In the genomic region with DNA sequence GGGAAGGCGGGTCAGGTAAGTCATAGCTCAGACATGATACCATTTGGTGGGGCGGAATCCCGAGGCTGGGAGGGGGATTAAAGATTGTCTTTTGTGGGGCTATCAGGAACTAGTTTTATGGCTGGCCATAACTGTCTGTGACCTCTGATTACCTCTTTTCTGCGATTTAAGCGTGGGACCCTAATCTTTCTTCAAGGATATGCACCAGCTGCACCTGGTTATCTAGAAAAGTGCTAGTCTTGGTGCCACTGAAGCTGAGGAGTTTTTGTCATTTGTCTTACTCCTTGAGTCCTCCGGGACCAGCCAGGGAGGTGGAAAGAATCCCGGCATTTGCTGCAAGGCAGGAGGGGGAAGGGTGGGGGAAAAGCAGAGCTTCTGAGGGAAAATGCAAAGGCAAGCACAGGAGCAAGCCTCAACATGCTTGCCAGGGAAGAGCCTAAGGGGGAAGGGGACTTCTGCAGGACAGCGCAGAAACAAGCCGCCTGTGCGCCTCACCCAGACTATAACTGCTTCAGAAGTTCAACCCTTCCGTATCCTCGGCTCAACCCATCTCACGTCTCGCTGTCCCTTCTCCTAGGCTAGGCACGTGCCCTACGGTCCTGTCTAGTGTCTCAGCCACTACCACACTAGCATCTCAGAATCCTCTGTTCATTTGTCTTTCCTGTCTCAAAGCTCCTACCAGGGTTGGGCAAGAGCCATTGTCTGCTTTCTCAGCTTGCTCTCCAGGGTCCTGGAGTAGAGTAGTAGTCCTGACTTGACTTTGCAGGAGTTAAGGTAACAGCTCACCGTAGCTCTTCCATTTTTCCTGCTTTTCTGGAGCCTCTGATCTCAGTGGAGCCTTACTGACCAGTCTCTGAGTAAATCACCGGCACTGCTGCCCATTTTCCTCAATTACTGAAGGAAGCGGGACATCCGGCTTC, we compare ENCODE assay signal across 8 mouse cellular contexts. TPM values are rescaled to one million over a fixed set of nuclear protein-coding genes. Genes with fewer than 3 reads are reported as not detected.
A peak's percentile ranks its signal among the peaks of the same experiment; 100 is the strongest.
DNase-seq lines count a peak whose midpoint lies in the region; ATAC-seq and TF ChIP-seq lines count a peak whose summit lies in the region.

No protein-coding gene starts in this region.

- peak overlapping the region; percentile 17 for H3K4me2 ChIP-seq in liver, embryonic 13.5 days

- peaks cover 27% of the 10 kb centered on the region for H3K4me1 ChIP-seq in E14TG2a.4 (replicated peaks; ENCODE audit: low read depth, low read length)
- peaks cover 4 to 7% of the 10 kb centered on the region in 2 experiments; a peak in 2 of 4 replicates for H3K4me1 ChIP-seq in ES-E14 (ENCODE audit: control insufficient read depth in 2 of 2, insufficient read depth in 2 of 2, low read length in 2 of 2, poor library complexity in 1 of 2)
- H3K4me1 ChIP-seq in liver, embryonic 13.5 days (replicated peaks), result 0 out of 2 replicates have a peak, but pooled peaks cover 3% of the 10 kb centered on the region

- peak overlapping the region; percentile 49 for H3K9ac ChIP-seq in ES-E14 (ENCODE audit: insufficient read depth, low read depth, low read length, poor library complexity, severe bottlenecking)
- H3K9ac ChIP-seq in liver, embryonic 13.5 days, result no peak overlapping the region

- in situ Hi-C loops in ES-E14 (cut with MboI; ENCODE audit: low sequenced_read_pairs in 2 of 2, unreplicated experiment in 2 of 2), result no loop called here

- WGBS in liver, embryonic 13.5 days (ENCODE audit: insufficient replicate concordance), result 18% methylated on average over 20 of the region's 20 CpGs

- no peak for DNase-seq in ES-E14 (ENCODE audit: low read depth, low spot score)
- DNase-seq in forelimb bud, embryonic 11.5 days (ENCODE audit: low read depth, low spot score), result peak; percentile 41
- DNase-seq in liver, embryonic 13.5 days, result no peak
- no peak for DNase-seq in thymus, postnatal 25 days
- DNase-seq in ovary, postnatal 10 days (ENCODE audit: low spot score), result no peak
- no peak for DNase-seq in thymus, postnatal 10 days (ENCODE audit: low spot score in 2 of 2)
- DNase-seq in cerebellum, postnatal 36 days, result no peak

- no peak for TF ChIP-seq CTCF in E14TG2a.4 (conservative IDR thresholded peaks at IDR 0.05; ENCODE audit: low read length)

- H3K36me3 ChIP-seq in E14TG2a.4 (ENCODE audit: insufficient read depth, low read length) (no peaks in the 10 kb centered on the region), ES-E14 (ENCODE audit: control insufficient read depth, insufficient read depth, low read length, poor library complexity, severe bottlenecking) (no peaks in the 10 kb centered on the region)
- no peaks in the 10 kb centered on the region for H3K36me3 ChIP-seq in liver, embryonic 13.5 days

- no peaks in the 10 kb centered on the region for H3K27me3 ChIP-seq in E14TG2a.4 (ENCODE audit: insufficient read depth, low read length)
- peaks cover 25% of the 10 kb centered on the region for H3K27me3 ChIP-seq in liver, embryonic 13.5 days

- no peak for ATAC-seq in liver, embryonic 13.5 days (ENCODE audit: low read depth)

- peak overlapping the region; percentile 48; the same call in 1 of the 2 replicates for H3K27ac ChIP-seq in ES-E14 (ENCODE audit: insufficient read depth, low read depth, low read length, poor library complexity, severe bottlenecking)
- no peak overlapping the region for H3K27ac ChIP-seq in liver, embryonic 13.5 days

- peak overlapping the region; percentile 68 for H3K4me3 ChIP-seq in E14TG2a.4 (replicated peaks; ENCODE audit: low read length)
- H3K4me3 ChIP-seq in ES-E14 (ENCODE audit: insufficient read depth in 1 of 2, low read depth in 1 of 2, low read length in 2 of 2, poor library complexity in 1 of 2, severe bottlenecking in 1 of 2), result peak overlapping the region; percentile 50 to 51
- H3K4me3 ChIP-seq in liver, embryonic 13.5 days (replicated peaks), result no peak overlapping the region

- H3K9me3 ChIP-seq in E14TG2a.4 (ENCODE audit: low read length) (no peaks in the 10 kb centered on the region), ES-E14 (ENCODE audit: control insufficient read depth, insufficient read depth, low read depth, low read length) (no peaks in the 10 kb centered on the region)
- no peaks in the 10 kb centered on the region for H3K9me3 ChIP-seq in liver, embryonic 13.5 days (replicated peaks)

TF ChIP-seq in ES-E14, 5 proteins besides CTCF, POLR2A, EP300 and RAD21:
- no peak for TF ChIP-seq ZC3H11A (IDR thresholded peaks at IDR 0.05; ENCODE audit: borderline replicate concordance, low read depth, low read length)
- no peak for TF ChIP-seq MAFK (IDR thresholded peaks at IDR 0.05; ENCODE audit: insufficient read depth, low read depth, low read length)

RNA-seq across cellular contexts. Expression of gene Fam161a, which starts 40.6 kb away (rescaled TPM):
- total RNA-seq in ES-E14 (2012; rRNA removed), result 2.7 and 3.7 TPM in 2 replicates
- polyA plus RNA-seq in liver, embryonic 13.5 days (2015; fragmentation: Nextera tagmentation; extraction: Ambion mirVana), result 0.51 and 1.6 TPM in 2 replicates

RNA-seq across cellular contexts. Expression of gene Cct4, which starts 57.6 kb away (rescaled TPM):
- total RNA-seq in ES-E14 (2012; rRNA removed), result 329 and 382 TPM in 2 replicates
- 206 and 239 TPM in 2 replicates for polyA plus RNA-seq in liver, embryonic 13.5 days (2015; fragmentation: Nextera tagmentation; extraction: Ambion mirVana)
